In genomic region chr3:146211964-146212363, GRCm38 (mm10) we compare ENCODE assay signal across 26 mouse cellular contexts. TPM values are rescaled to one million over a fixed set of nuclear protein-coding genes. Genes with fewer than 3 reads are reported as not detected.
DNase-seq lines count a peak whose midpoint lies in the region; ATAC-seq lines count a peak whose summit lies in the region.
"Had no signal": no experiment of that assay in that cellular context is flagged by ENCODE, and none has a peak within 500 bp of the region (broad histone marks: within the 10 kb centered on the region; RNA-seq: fewer than 3 reads in every experiment).

No protein-coding gene starts in this region.

- no peak overlapping the region for H3K4me2 ChIP-seq in neural tube, embryonic 11.5 days (ENCODE audit: low read depth)
- H3K4me2 ChIP-seq in liver, embryonic 11.5 days, result no peak overlapping the region
- H3K4me2 ChIP-seq: embryonic facial prominence, embryonic 13.5 days; embryonic facial prominence, embryonic 15.5 days; forebrain, embryonic 12.5 days had no signal

- H3K4me3 ChIP-seq in neural tube, embryonic 11.5 days (ENCODE audit: low read depth, low read length), result no peak overlapping the region
- no peak overlapping the region for H3K4me3 ChIP-seq in liver, embryonic 11.5 days (ENCODE audit: low read depth, low read length)
- H3K4me3 ChIP-seq: embryonic facial prominence, embryonic 13.5 days; embryonic facial prominence, embryonic 15.5 days; erythroblast, embryonic 14.5 days; forebrain, embryonic 10.5 days; forebrain, embryonic 12.5 days had no signal

- no peaks in the 10 kb centered on the region for H3K36me3 ChIP-seq in neural tube, embryonic 11.5 days (ENCODE audit: control insufficient read depth, insufficient read depth, low read length)
- no peaks in the 10 kb centered on the region for H3K36me3 ChIP-seq in splenic B cell, adult 2 months (ENCODE audit: control insufficient read depth, insufficient read depth, low read length, poor library complexity, severe bottlenecking)
- no peaks in the 10 kb centered on the region for H3K36me3 ChIP-seq in liver, embryonic 11.5 days (ENCODE audit: control insufficient read depth, insufficient read depth, low read length)
- H3K36me3 ChIP-seq: embryonic facial prominence, embryonic 13.5 days; embryonic facial prominence, embryonic 15.5 days; forebrain, embryonic 10.5 days; forebrain, embryonic 12.5 days; G1E had no signal

- no peak for ATAC-seq in neural tube, embryonic 11.5 days (ENCODE audit: insufficient read depth, low FRiP score, low TSS enrichment)
- peak; percentile 27 for ATAC-seq in granulocyte monocyte progenitor cell, adult 5-6 weeks (replicated peaks; ENCODE audit: poor library complexity, severe bottlenecking)
- no peak for ATAC-seq in liver, embryonic 11.5 days (replicated peaks; ENCODE audit: low FRiP score)
- ATAC-seq: activated CD4-positive, CD25-positive, alpha-beta regulatory T cell, adult 4 months; forebrain, embryonic 14.5 days; forebrain, embryonic 16.5 days; Patski had no signal

- H3K27me3 ChIP-seq in neural tube, embryonic 11.5 days (ENCODE audit: control insufficient read depth, insufficient read depth, low read length), result no peaks in the 10 kb centered on the region
- H3K27me3 ChIP-seq in splenic B cell, adult 2 months (ENCODE audit: control insufficient read depth, insufficient read depth, low read length, poor library complexity, severe bottlenecking), result no peaks in the 10 kb centered on the region
- no peaks in the 10 kb centered on the region for H3K27me3 ChIP-seq in liver, embryonic 11.5 days (replicated peaks; ENCODE audit: control insufficient read depth, insufficient read depth, low read length)
- H3K27me3 ChIP-seq: embryonic facial prominence, embryonic 13.5 days; embryonic facial prominence, embryonic 15.5 days; forebrain, embryonic 12.5 days; Patski had no signal

- no peaks in the 10 kb centered on the region for H3K9me3 ChIP-seq in neural tube, embryonic 11.5 days (ENCODE audit: control insufficient read depth, low read length)
- H3K9me3 ChIP-seq in liver, embryonic 11.5 days (ENCODE audit: control insufficient read depth, low read length), result no peaks in the 10 kb centered on the region
- H3K9me3 ChIP-seq: embryonic facial prominence, embryonic 13.5 days; embryonic facial prominence, embryonic 15.5 days; forebrain, embryonic 10.5 days; forebrain, embryonic 12.5 days; G1E had no signal

- peak; percentile 0 for DNase-seq in neural tube, embryonic 11.5 days (ENCODE audit: low spot score)
- DNase-seq in neural tube, embryonic 10.5 days (ENCODE audit: extremely low spot score, low spot score), result no peak
- DNase-seq in splenic B cell, adult 2 months (ENCODE audit: low read depth, low spot score), result peak; percentile 47
- no peak for DNase-seq in thymus, postnatal 36 days
- DNase-seq in liver, embryonic 11.5 days (ENCODE audit: low spot score), result no peak
- DNase-seq: adrenal gland, adult 8-10 months; adrenal gland, postnatal 14 days; adrenal gland, postnatal 36 days; cerebellum, adult 11-12 months; cerebellum, adult 2 months; cerebellum, adult 9-10 months; cerebellum, postnatal 10 days; cerebellum, postnatal 25 days; embryo, embryonic 11 days had no signal

- WGBS in neural tube, embryonic 11.5 days, result 94% methylated on average over 2 of the region's 2 CpGs
- WGBS in liver, embryonic 11.5 days, result 80% methylated on average over 2 of the region's 2 CpGs

- H3K27ac ChIP-seq in neural tube, embryonic 11.5 days (ENCODE audit: low read depth, low read length), result no peak overlapping the region
- no peak overlapping the region for H3K27ac ChIP-seq in liver, embryonic 11.5 days (ENCODE audit: low read depth, low read length)
- H3K27ac ChIP-seq: embryonic facial prominence, embryonic 13.5 days; embryonic facial prominence, embryonic 15.5 days; forebrain, embryonic 10.5 days; forebrain, embryonic 12.5 days had no signal

- no peak overlapping the region for H3K9ac ChIP-seq in neural tube, embryonic 11.5 days (ENCODE audit: low read length)
- no peak overlapping the region for H3K9ac ChIP-seq in liver, embryonic 11.5 days (ENCODE audit: low read depth, low read length)
- H3K9ac ChIP-seq: embryonic facial prominence, embryonic 13.5 days; embryonic facial prominence, embryonic 15.5 days; forebrain, embryonic 12.5 days had no signal

- H3K4me1 ChIP-seq in neural tube, embryonic 11.5 days (ENCODE audit: control insufficient read depth, insufficient read depth, low read length), result no peaks in the 10 kb centered on the region
- H3K4me1 ChIP-seq in liver, embryonic 11.5 days (replicated peaks; ENCODE audit: control insufficient read depth, insufficient read depth, low read length), result no peaks in the 10 kb centered on the region
- H3K4me1 ChIP-seq: embryonic facial prominence, embryonic 13.5 days; embryonic facial prominence, embryonic 15.5 days; forebrain, embryonic 10.5 days; forebrain, embryonic 12.5 days had no signal

RNA-seq across cellular contexts. Expression of gene Lpar3, which starts 8.8 kb away (rescaled TPM):
- polyA plus RNA-seq in neural tube, embryonic 11.5 days (2014; fragmentation: Nextera tagmentation; extraction: Ambion mirVana), result 1.4 and 2.4 TPM in 2 replicates
- not detected in 2 replicates for total RNA-seq in granulocyte monocyte progenitor cell, adult 5-6 weeks (2014; fragmentation: Nextera tagmentation)
- total RNA-seq in granulocyte monocyte progenitor cell, adult 5-6 weeks (2017), result not detected in 2 replicates
- 0.43 and 0.52 TPM in 2 replicates for polyA plus RNA-seq in liver, embryonic 11.5 days (2014; fragmentation: Nextera tagmentation; extraction: Ambion mirVana)
- total RNA-seq: adrenal gland, adult 18-20 months had no signal
- polyA plus RNA-seq: activated CD4-positive, CD25-positive, alpha-beta regulatory T cell, adult 4 months; G1E had no signal

Comparison
In these comparisons a context has a peak if more than half of its experiments do, and no peak if none do; other contexts are left out.
1. DNase-seq: peak in neural tube, embryonic 11.5 days (single experiment) and splenic B cell, adult 2 months (single experiment); none in neural tube, embryonic 10.5 days (single experiment), thymus, postnatal 36 days (0 of 2) and liver, embryonic 11.5 days (single experiment).